Comparison of ENCODE assay signal across 21 mouse cellular contexts in genomic region chr9:16063447-16063846, GRCm38 (mm10).
"Had no signal": no experiment of that assay in that cellular context is flagged by ENCODE, and none has a peak within 500 bp of the region (broad histone marks: within the 10 kb centered on the region; RNA-seq: fewer than 3 reads in every experiment).

No protein-coding gene starts in this region.

- H3K36me3 ChIP-seq: liver, embryonic 15.5 days; lung, embryonic 15.5 days; midbrain, embryonic 12.5 days; neural tube, embryonic 13.5 days; neural tube, embryonic 15.5 days had no signal

- H3K4me2 ChIP-seq: liver, embryonic 15.5 days; lung, embryonic 15.5 days; midbrain, embryonic 12.5 days; neural tube, embryonic 13.5 days; neural tube, embryonic 15.5 days had no signal

- H3K27me3 ChIP-seq: liver, embryonic 15.5 days; lung, embryonic 15.5 days; megakaryocyte, embryonic 14.5 days; midbrain, embryonic 12.5 days; neural tube, embryonic 13.5 days; neural tube, embryonic 15.5 days had no signal

- H3K4me1 ChIP-seq: liver, embryonic 15.5 days; lung, embryonic 15.5 days; megakaryocyte, embryonic 14.5 days; midbrain, embryonic 12.5 days; neural tube, embryonic 13.5 days; neural tube, embryonic 15.5 days had no signal

- H3K4me3 ChIP-seq: liver, embryonic 15.5 days; lung, embryonic 15.5 days; megakaryocyte, embryonic 14.5 days; midbrain, embryonic 12.5 days; neural tube, embryonic 13.5 days; neural tube, embryonic 15.5 days had no signal

- H3K9me3 ChIP-seq: liver, embryonic 15.5 days; lung, embryonic 15.5 days; megakaryocyte, embryonic 14.5 days; midbrain, embryonic 12.5 days; neural tube, embryonic 13.5 days; neural tube, embryonic 15.5 days had no signal

- ATAC-seq: liver, postnatal 0 days; lung, postnatal 0 days had no signal

- DNase-seq: liver, postnatal 0 days; lung, adult 2 months; lung, postnatal 14 days; lung, postnatal 36 days; midbrain, embryonic 14.5 days; retina, postnatal 1 day; right cerebral cortex, adult 18-20 months; right cerebral cortex, postnatal 25 days; right cerebral cortex, postnatal 4 days; spleen, adult 18-20 months; thymus, adult 18-20 months; thymus, postnatal 25 days; thymus, postnatal 4 days had no signal

- H3K27ac ChIP-seq: liver, embryonic 15.5 days; lung, embryonic 15.5 days; macrophage; midbrain, embryonic 12.5 days; neural tube, embryonic 13.5 days; neural tube, embryonic 15.5 days had no signal

- H3K9ac ChIP-seq: liver, embryonic 15.5 days; liver, postnatal 0 days; lung, embryonic 15.5 days; midbrain, embryonic 12.5 days; neural tube, embryonic 13.5 days; neural tube, embryonic 15.5 days had no signal
